Mouse (Mus musculus) bone marrow, adult 2 months (tissue): Measurements from ENCODE around the gene Slco4c1.

Source experiments
- CTCF ChIP-seq: fragments of 200-500 bp; IDR thresholded peaks from 2 replicates; pipeline ENCODE4 v1.5.1; 2011; ENCODE audit warnings: low read length, control low read depth; ENCODE audit not compliant: control insufficient read depth, insufficient read depth
- POLR2A ChIP-seq: fragments of 200-500 bp; IDR thresholded peaks from 2 replicates; pipeline ENCODE4 v1.6.1; 2011; ENCODE audit warnings: low read depth, mild to moderate bottlenecking, control low read depth, low read length, borderline replicate concordance; ENCODE audit not compliant: control insufficient read depth

DNA sequence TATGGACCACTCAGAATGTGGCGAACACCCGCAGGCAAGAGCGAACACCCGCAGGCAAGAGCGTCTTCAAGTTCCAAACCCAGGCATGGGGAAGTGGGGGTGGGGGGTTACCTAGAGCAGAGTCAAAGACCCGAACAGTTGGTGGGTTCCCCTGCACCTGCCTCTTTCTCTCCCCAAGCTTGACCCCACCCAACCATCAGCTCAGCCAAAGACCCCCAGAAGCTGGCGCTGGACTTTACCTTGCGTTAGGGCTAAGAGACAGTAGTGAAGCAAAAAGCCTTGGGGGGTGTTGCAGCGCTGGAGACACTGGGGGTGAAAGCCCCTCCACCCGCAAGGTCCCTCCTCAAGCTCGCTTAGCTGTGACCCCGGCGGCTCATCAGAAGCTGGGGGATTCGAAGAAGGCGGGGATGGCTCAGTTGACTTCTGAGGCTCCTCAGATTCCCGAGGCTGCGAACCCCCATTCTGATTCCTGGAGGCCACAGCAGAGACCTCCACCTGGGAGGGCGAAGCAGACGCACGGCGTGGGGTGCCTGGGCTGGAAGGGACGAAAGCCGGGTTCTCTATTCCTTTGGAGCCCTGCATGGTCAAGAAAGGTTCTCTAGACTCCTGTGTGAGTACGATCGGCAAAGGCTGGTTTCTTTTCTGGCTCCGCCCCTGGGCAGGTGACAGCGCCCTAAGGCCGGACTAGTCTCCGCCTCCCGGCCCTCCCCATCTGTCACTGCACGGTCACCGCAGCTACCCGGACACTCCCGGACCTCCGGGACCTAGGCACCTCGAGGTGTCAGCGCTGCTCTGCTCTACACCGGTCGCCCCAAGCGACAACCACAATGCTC lies at the start of gene Slco4c1:
- TF ChIP-seq CTCF (no peak), POLR2A (peak; percentile 14; the same call in 1 of the 2 replicates)
